Mouse (Mus musculus): ENCODE measurements around the gene Ube2f.

DNA sequence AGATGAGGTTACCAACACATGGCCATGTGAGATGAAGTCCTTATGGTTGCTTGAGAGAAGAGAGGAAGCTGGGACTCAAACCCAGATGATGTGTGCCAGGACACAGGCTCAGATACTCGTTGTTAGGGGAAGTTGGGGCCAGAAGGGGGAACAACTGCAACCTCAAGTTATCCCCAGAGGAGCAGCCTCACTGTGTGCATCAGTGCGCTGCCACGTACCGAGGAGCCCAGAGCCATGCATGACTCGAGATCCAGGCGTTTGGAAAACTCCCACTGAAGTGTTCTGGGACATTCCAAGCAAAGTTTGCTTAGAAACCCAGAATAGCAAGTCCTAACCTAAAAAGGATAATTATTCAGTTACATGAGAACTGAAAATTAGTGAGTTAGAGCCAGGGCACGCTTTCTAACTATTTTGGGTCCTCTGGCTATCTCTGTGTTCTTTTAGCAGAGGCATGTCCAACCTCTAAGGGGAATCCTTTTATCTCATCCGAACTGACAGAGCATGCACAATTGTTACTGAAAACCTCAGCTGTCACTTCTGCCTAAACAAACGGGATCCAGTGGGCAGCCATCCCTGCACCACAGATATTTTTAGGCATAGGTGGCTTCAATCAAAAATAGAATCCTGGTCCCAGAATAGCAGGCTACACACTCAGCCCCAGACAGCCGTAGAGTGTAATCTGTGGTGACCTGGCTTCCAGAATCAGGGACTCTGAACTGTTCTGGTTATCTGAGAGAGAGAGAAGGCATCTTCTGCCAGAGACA, 33.4 kb upstream of the Ube2f start:
- TF ChIP-seq POLR2A (IDR thresholded peaks at IDR 0.05; ENCODE audit: borderline replicate concordance, low read depth, low read length) (no peak), CTCF (IDR thresholded peaks at IDR 0.05; ENCODE audit: low read depth, low read length) (no peak)

Data from bone marrow macrophage, adult 2 months (primary cell).